In genomic region chr1:39922714-39923113, GRCm38 (mm10) we compare ENCODE assay signal across 8 mouse cellular contexts. TPM values are rescaled to one million over a fixed set of nuclear protein-coding genes. Genes with fewer than 3 reads are reported as not detected.
DNase-seq lines count a peak whose midpoint lies in the region; ATAC-seq lines count a peak whose summit lies in the region.

No protein-coding gene starts in this region.

- no peak overlapping the region for H3K9ac ChIP-seq in midbrain, embryonic 14.5 days (replicated peaks; ENCODE audit: low read length)
- H3K9ac ChIP-seq in midbrain, embryonic 13.5 days (replicated peaks) = no peak overlapping the region
- H3K9ac ChIP-seq in forebrain, embryonic 15.5 days (replicated peaks) = no peak overlapping the region

- no peak for ATAC-seq in midbrain, embryonic 14.5 days (ENCODE audit: low FRiP score, low TSS enrichment)
- no peak for ATAC-seq in midbrain, embryonic 13.5 days
- ATAC-seq in forebrain, embryonic 15.5 days (replicated peaks) = no peak

- no peaks in the 10 kb centered on the region for H3K27me3 ChIP-seq in midbrain, embryonic 14.5 days (ENCODE audit: control insufficient read depth, insufficient read depth, low read length)
- no peaks in the 10 kb centered on the region for H3K27me3 ChIP-seq in midbrain, embryonic 13.5 days
- H3K27me3 ChIP-seq in forebrain, embryonic 15.5 days = no peaks in the 10 kb centered on the region

- H3K4me1 ChIP-seq in midbrain, embryonic 14.5 days (ENCODE audit: control insufficient read depth, insufficient read depth, low read length) = peaks cover 38% of the 10 kb centered on the region
- H3K4me1 ChIP-seq in midbrain, embryonic 13.5 days (replicated peaks) = peaks cover 81% of the 10 kb centered on the region
- peaks cover 77% of the 10 kb centered on the region for H3K4me1 ChIP-seq in forebrain, embryonic 15.5 days

- DNase-seq in midbrain, embryonic 14.5 days = no peak
- DNase-seq in heart, adult 9 months (ENCODE audit: low spot score in 2 of 2) = peak; percentile 67 to 85
- peak; percentile 67 for DNase-seq in kidney, postnatal 14 days
- DNase-seq in naive thymus-derived CD4-positive, alpha-beta T cell, adult 2 months (ENCODE audit: low read depth) = peak; percentile 85
- DNase-seq in ovary, postnatal 10 days (ENCODE audit: low spot score) = no peak
- no peak for DNase-seq in adrenal gland, postnatal 36 days

- WGBS in midbrain, embryonic 14.5 days = 50% methylated on average over 8 of the region's 8 CpGs
- WGBS in midbrain, embryonic 13.5 days = 58% methylated on average over 8 of the region's 8 CpGs
- 44% methylated on average over 8 of the region's 8 CpGs for WGBS in forebrain, embryonic 15.5 days

- no peak overlapping the region for H3K4me3 ChIP-seq in midbrain, embryonic 14.5 days (replicated peaks; ENCODE audit: low read depth, low read length)
- no peak overlapping the region for H3K4me3 ChIP-seq in midbrain, embryonic 13.5 days (replicated peaks)
- H3K4me3 ChIP-seq in forebrain, embryonic 15.5 days = no peak overlapping the region

- H3K9me3 ChIP-seq in midbrain, embryonic 14.5 days (ENCODE audit: control insufficient read depth, low read length) = no peaks in the 10 kb centered on the region
- H3K9me3 ChIP-seq in midbrain, embryonic 13.5 days = no peaks in the 10 kb centered on the region
- no peaks in the 10 kb centered on the region for H3K9me3 ChIP-seq in forebrain, embryonic 15.5 days

- 0 out of 2 replicates have a peak overlapping the region, but pooled peaks have one; percentile 42 for H3K27ac ChIP-seq in midbrain, embryonic 14.5 days (replicated peaks; ENCODE audit: low read depth, low read length)
- no peak overlapping the region for H3K27ac ChIP-seq in midbrain, embryonic 13.5 days
- H3K27ac ChIP-seq in forebrain, embryonic 15.5 days (replicated peaks) = no peak overlapping the region

- H3K4me2 ChIP-seq in midbrain, embryonic 14.5 days (ENCODE audit: low read length) = no peak overlapping the region
- H3K4me2 ChIP-seq in midbrain, embryonic 13.5 days (replicated peaks) = no peak overlapping the region
- H3K4me2 ChIP-seq in forebrain, embryonic 15.5 days (replicated peaks) = no peak overlapping the region

- peaks cover 6% of the 10 kb centered on the region for H3K36me3 ChIP-seq in midbrain, embryonic 14.5 days (ENCODE audit: control insufficient read depth, insufficient read depth, low read length)
- peaks cover 14% of the 10 kb centered on the region for H3K36me3 ChIP-seq in midbrain, embryonic 13.5 days
- no peaks in the 10 kb centered on the region for H3K36me3 ChIP-seq in forebrain, embryonic 15.5 days

RNA-seq across cellular contexts. Expression of gene Map4k4, which starts 22.0 kb away (rescaled TPM):
- polyA plus RNA-seq in midbrain, embryonic 14.5 days (2014; fragmentation: Nextera tagmentation; extraction: Ambion mirVana) = 48.9 and 56.7 TPM in 2 replicates
- polyA plus RNA-seq in midbrain, embryonic 13.5 days (2015; fragmentation: Nextera tagmentation; extraction: Ambion mirVana) = 49.0 and 58.2 TPM in 2 replicates
- polyA plus RNA-seq in forebrain, embryonic 15.5 days (2015; fragmentation: Nextera tagmentation; extraction: Ambion mirVana) = 55.7 and 60.2 TPM in 2 replicates
- total RNA-seq in adrenal gland, postnatal 36 days (2021) = 100 to 1,000 TPM in 1 of 2 experiments, 10 to 100 TPM in 1; 93.6 to 114 TPM

Comparison
In these comparisons a context has a peak if more than half of its experiments do, and no peak if none do; other contexts are left out.
1. DNase-seq: peak in heart, adult 9 months (2 of 2), kidney, postnatal 14 days (single experiment) and naive thymus-derived CD4-positive, alpha-beta T cell, adult 2 months (single experiment); none in midbrain, embryonic 14.5 days (single experiment), ovary, postnatal 10 days (single experiment) and adrenal gland, postnatal 36 days (0 of 2).